Mouse (Mus musculus) liver, adult 2 months (tissue): ENCODE data around the gene Rbm34. TPM values are rescaled to one million over a fixed set of nuclear protein-coding genes. Genes with fewer than 3 reads are reported as not detected.
A peak's percentile ranks its signal among the peaks of the same experiment; 100 is the strongest.

Experiments used
- DNase-seq: peaks from one replicate; pipeline ENCODE4 v3.0.0-alpha.2; 2011; ENCODE audit warnings: low read depth, low spot score; ENCODE audit errors: extremely low read depth
- H3K27ac ChIP-seq: fragments of 200-500 bp; replicated peaks from 2 replicates; pipeline ENCODE4 v1.5.1; 2012; ENCODE audit warnings: low read depth, mild to moderate bottlenecking, control low read depth, inconsistent platforms, low read length; ENCODE audit not compliant: insufficient read depth
- H3K27me3 ChIP-seq: fragments of 200-500 bp; 2 replicates; pipeline ENCODE4 v1.6.1; 2012; ENCODE audit warnings: mild to moderate bottlenecking, moderate library complexity, low read length, inconsistent platforms; ENCODE audit not compliant: control insufficient read depth, insufficient read depth
- H3K36me3 ChIP-seq: fragments of 200-500 bp; 2 replicates; pipeline ENCODE4 v1.6.1; 2012; ENCODE audit warnings: low read length, inconsistent platforms; ENCODE audit not compliant: control insufficient read depth, insufficient read depth
- H3K4me1 ChIP-seq: fragments of 200-500 bp; 2 replicates; pipeline ENCODE4 v1.6.1; 2011; ENCODE audit warnings: low read length; ENCODE audit not compliant: control insufficient read depth, insufficient read depth
- H3K4me3 ChIP-seq: fragments of 200-500 bp; 2 replicates; pipeline ENCODE4 v1.5.1; 2011; ENCODE audit warnings: low read depth, mild to moderate bottlenecking, control low read depth, low read length, moderate library complexity; ENCODE audit not compliant: insufficient read depth
- H3K79me2 ChIP-seq: fragments of 200-500 bp; 2 replicates; pipeline ENCODE4 v1.6.1; 2012; ENCODE audit warnings: inconsistent platforms, mild to moderate bottlenecking, low read length, moderate library complexity; ENCODE audit not compliant: control insufficient read depth, insufficient read depth
- H3K9ac ChIP-seq: fragments of 200-500 bp; 2 replicates; pipeline ENCODE4 v1.6.1; 2012; ENCODE audit warnings: low read depth, mild to moderate bottlenecking, control low read depth, inconsistent platforms, low read length
- CTCF ChIP-seq: fragments of 200-500 bp; IDR thresholded peaks from 2 replicates; pipeline ENCODE4 v1.5.1; 2011; ENCODE audit warnings: low read depth, low read length, control low read depth
- POLR2A ChIP-seq: fragments of 200-500 bp; IDR thresholded peaks from 2 replicates; pipeline ENCODE4 v1.6.1; 2011; ENCODE audit warnings: low read length, control low read depth; ENCODE audit not compliant: insufficient read depth; ENCODE audit errors: extremely low read depth
- WGBS: fragments of 180-500 bp; shearing (Covaris S2); methylation state at CpG from one replicate; pipeline ENCODE4 v1.1.7; 2018; 5-methylcytosine and 5-hydroxymethylcytosine counted together
- polyA plus RNA-seq: library from polyadenylated mRNA; depleted of rRNA; stranded (reverse); fragments of >200 nt; gene quantifications from 2 replicates; pipeline ENCODE4 v1.2.3, GENCODE M21; 2012
- total RNA-seq: library from RNA; depleted of rRNA; stranded (reverse); fragments of >200 nt; gene quantifications from 2 replicates; pipeline ENCODE4 v1.2.3, GENCODE M21; 2014

Rbm34 gene
- total and polyA plus RNA-seq, 2 experiments = 1.5 to 6.4 TPM

GRCm38 (mm10) chr8:126943565-126943964 lies 27.3 kb downstream of the Rbm34 start:
- H3K9ac ChIP-seq = peak overlapping the region; percentile 45
- DNase-seq = no peak
- H3K27ac ChIP-seq = no peak overlapping the region
- TF ChIP-seq CTCF (no peak), POLR2A (no peak)
- H3K36me3 ChIP-seq = peaks cover 14% of the 10 kb centered on the region
- H3K79me2 ChIP-seq = peaks cover 31% of the 10 kb centered on the region
- no peaks in the 10 kb centered on the region for H3K27me3 ChIP-seq
- WGBS = 75% methylated on average over 7 of the region's 7 CpGs
- peaks cover 17% of the 10 kb centered on the region for H3K4me1 ChIP-seq
- H3K4me3 ChIP-seq = no peak overlapping the region

GRCm38 (mm10) chr8:126937337-126937736 lies 33.5 kb downstream of the Rbm34 start:
- Histone ChIP-seq H3K36me3 (peaks cover 49% of the 10 kb centered on the region), H3K4me1 (peaks cover 10% of the 10 kb centered on the region; the same call in 1 of the 2 replicates), H3K27ac (no peak overlapping the region), H3K9ac (no peak overlapping the region), H3K79me2 (peaks cover 10% of the 10 kb centered on the region; the same call in 1 of the 2 replicates), H3K27me3 (no peaks in the 10 kb centered on the region), H3K4me3 (no peak overlapping the region)
- no peak for DNase-seq
- 91% methylated on average over 3 of the region's 3 CpGs for WGBS
- TF ChIP-seq CTCF (no peak), POLR2A (no peak)

- Histone ChIP-seq H3K4me3 (no peak overlapping the region), H3K27me3 (no peaks in the 10 kb centered on the region), H3K79me2 (no peaks in the 10 kb centered on the region; the same call in 1 of the 2 replicates), H3K4me1 (peaks cover 7% of the 10 kb centered on the region; the same call in 1 of the 2 replicates), H3K27ac (no peak overlapping the region), H3K36me3 (peaks cover 56% of the 10 kb centered on the region), H3K9ac (no peak overlapping the region)
- peak; percentile 22 for DNase-seq
- no peak for TF ChIP-seq POLR2A
- TF ChIP-seq CTCF = peak; percentile 44
Observed at GRCm38 (mm10) chr8:126935932-126936331, 34.9 kb downstream of the Rbm34 start.

GRCm38 (mm10) chr8:126935387-126935786 lies 35.5 kb downstream of the Rbm34 start:
- TF ChIP-seq POLR2A (no peak), CTCF (no peak)
- DNase-seq = no peak
- Histone ChIP-seq H3K79me2 (no peaks in the 10 kb centered on the region; the same call in 1 of the 2 replicates), H3K4me3 (no peak overlapping the region), H3K4me1 (peaks cover 7% of the 10 kb centered on the region; the same call in 1 of the 2 replicates), H3K36me3 (peaks cover 57% of the 10 kb centered on the region), H3K27ac (no peak overlapping the region), H3K9ac (no peak overlapping the region), H3K27me3 (no peaks in the 10 kb centered on the region)
- WGBS = 83% methylated on average over 2 of the region's 2 CpGs

GRCm38 (mm10) chr8:126932656-126933055 lies 38.2 kb downstream of the Rbm34 start:
- peaks cover 10% of the 10 kb centered on the region for H3K4me1 ChIP-seq
- H3K4me3 ChIP-seq = no peak overlapping the region
- 49% methylated on average over 1 of the region's 1 CpGs for WGBS
- no peaks in the 10 kb centered on the region; the same call in 1 of the 2 replicates for H3K79me2 ChIP-seq
- no peak overlapping the region for H3K27ac ChIP-seq
- no peak for DNase-seq
- TF ChIP-seq POLR2A = no peak
- TF ChIP-seq CTCF = no peak
- H3K9ac ChIP-seq = no peak overlapping the region
- H3K27me3 ChIP-seq = no peaks in the 10 kb centered on the region
- peaks cover 37% of the 10 kb centered on the region for H3K36me3 ChIP-seq

GRCm38 (mm10) chr8:126932249-126932648 lies 38.6 kb downstream of the Rbm34 start:
- peak; percentile 38 for DNase-seq
- Histone ChIP-seq H3K79me2 (no peaks in the 10 kb centered on the region), H3K27me3 (no peaks in the 10 kb centered on the region), H3K27ac (no peak overlapping the region), H3K4me1 (peaks cover 10% of the 10 kb centered on the region), H3K4me3 (no peak overlapping the region), H3K36me3 (peaks cover 34% of the 10 kb centered on the region), H3K9ac (no peak overlapping the region)
- TF ChIP-seq CTCF = no peak
- TF ChIP-seq POLR2A = no peak
- 38% methylated on average over 1 of the region's 1 CpGs for WGBS
